Mouse (Mus musculus) stomach, postnatal 0 days (tissue): Measurements from ENCODE around the gene Gm11639. TPM values are rescaled to one million over a fixed set of nuclear protein-coding genes. Genes with fewer than 3 reads are reported as not detected.

ENCODE experiments used
- ATAC-seq: fragments of 200-750 bp; cut with Nextera tagmentation; 2 replicates; pipeline ENCODE4 v1.8.0; 2017; ENCODE audit not compliant: low FRiP score, low TSS enrichment
- DNase-seq: peaks from one replicate; pipeline ENCODE4 v3.0.0-alpha.2; 2016; ENCODE audit warnings: low spot score
- H3K27ac ChIP-seq: fragments of 300-500 bp; sonication (generic); replicated peaks from 2 replicates; pipeline ENCODE4 v1.5.1; 2014; ENCODE audit warnings: mild to moderate bottlenecking, control low read depth
- H3K27me3 ChIP-seq: fragments of 300-500 bp; sonication (generic); 2 replicates; pipeline ENCODE4 v1.6.1; 2014; ENCODE audit warnings: low read length; ENCODE audit not compliant: control insufficient read depth, insufficient read depth
- H3K36me3 ChIP-seq: fragments of 300-500 bp; sonication (generic); 2 replicates; pipeline ENCODE4 v1.6.1; 2014; ENCODE audit warnings: low read length, mixed read lengths; ENCODE audit not compliant: control insufficient read depth, insufficient read depth
- H3K4me1 ChIP-seq: fragments of 300-500 bp; sonication (generic); replicated peaks from 2 replicates; pipeline ENCODE4 v1.6.1; 2014; ENCODE audit warnings: antibody characterized with exemption; ENCODE audit not compliant: control insufficient read depth, insufficient read depth
- H3K4me2 ChIP-seq: fragments of 300-500 bp; sonication (generic); replicated peaks from 2 replicates; pipeline ENCODE4 v1.6.1; 2014; ENCODE audit warnings: low read depth, mild to moderate bottlenecking, control low read depth, moderate library complexity
- H3K4me3 ChIP-seq: fragments of 300-500 bp; sonication (generic); 2 replicates; pipeline ENCODE4 v1.5.1; 2014; ENCODE audit warnings: low read depth, low read length, control low read depth
- H3K9ac ChIP-seq: fragments of 300-500 bp; sonication (generic); 2 replicates; pipeline ENCODE4 v1.6.1; 2014; ENCODE audit warnings: mild to moderate bottlenecking, low read length, control low read depth, mixed read lengths
- H3K9me3 ChIP-seq: fragments of 300-500 bp; sonication (generic); 2 replicates; pipeline ENCODE4 v1.6.1; 2016; ENCODE audit warnings: low read length; ENCODE audit not compliant: control insufficient read depth
- CTCF ChIP-seq: IDR thresholded peaks from 2 replicates; pipeline ENCODE4 v1.5.1; 2016; ENCODE audit warnings: antibody characterized with exemption, low read depth, mild to moderate bottlenecking, moderate library complexity
- EP300 ChIP-seq: optimal IDR thresholded peaks from 2 replicates; pipeline ENCODE3; 2016; ENCODE audit warnings: antibody characterized with exemption
- WGBS: fragments of 180-500 bp; shearing (Covaris S2); extraction: QIAGEN DNeasy Blood & Tissue Kit; methylation state at CpG from one replicate; pipeline ENCODE4 v1.1.7; 2014; 5-methylcytosine and 5-hydroxymethylcytosine counted together
- polyA plus RNA-seq: library from polyadenylated mRNA; unstranded; fragments of >200 nt; fragmentation: Nextera tagmentation; extraction: Ambion mirVana; gene quantifications from 2 replicates; pipeline ENCODE4 v1.2.1, GENCODE M21; 2015

Gene Gm11639
- polyA plus RNA-seq, 1 experiment from 2014 or later: 0.01 TPM

- Histone ChIP-seq H3K36me3 (no peaks in the 10 kb centered on the region), H3K4me2 (no peak overlapping the region), H3K9ac (no peak overlapping the region), H3K27ac (no peak overlapping the region), H3K4me1 (no peaks in the 10 kb centered on the region), H3K9me3 (no peaks in the 10 kb centered on the region), H3K27me3 (no peaks in the 10 kb centered on the region), H3K4me3 (no peak overlapping the region)
- TF ChIP-seq CTCF: peak; percentile 39
- TF ChIP-seq EP300: no peak
- WGBS: 72% methylated on average over 2 of the region's 2 CpGs
- DNase-seq (no peak), ATAC-seq (no peak)
These were observed 21.6 kb downstream of the Gm11639 start for GRCm38 (mm10) chr11:104707084-104707483.

- Histone ChIP-seq H3K4me1 (no peaks in the 10 kb centered on the region), H3K36me3 (no peaks in the 10 kb centered on the region), H3K27me3 (no peaks in the 10 kb centered on the region), H3K4me2 (no peak overlapping the region), H3K9ac (no peak overlapping the region), H3K4me3 (no peak overlapping the region), H3K27ac (no peak overlapping the region), H3K9me3 (no peaks in the 10 kb centered on the region)
- WGBS: 67% methylated on average over 8 of the region's 9 CpGs
- DNase-seq (no peak), ATAC-seq (no peak)
- TF ChIP-seq CTCF: no peak
- no peak for TF ChIP-seq EP300
These were observed 59.6 kb downstream of the Gm11639 start for GRCm38 (mm10) chr11:104744995-104745568.

- H3K4me1 ChIP-seq: no peaks in the 10 kb centered on the region
- WGBS: 29% methylated on average over 6 of the region's 6 CpGs
- no peak overlapping the region for H3K4me3 ChIP-seq
- no peaks in the 10 kb centered on the region for H3K36me3 ChIP-seq
- H3K27ac ChIP-seq: no peak overlapping the region
- DNase-seq: no peak
- no peaks in the 10 kb centered on the region for H3K9me3 ChIP-seq
- H3K4me2 ChIP-seq: no peak overlapping the region
- no peak overlapping the region for H3K9ac ChIP-seq
- TF ChIP-seq CTCF (peak; percentile 29), EP300 (no peak)
- ATAC-seq: no peak
- no peaks in the 10 kb centered on the region for H3K27me3 ChIP-seq
These were observed 80.3 kb downstream of the Gm11639 start for GRCm38 (mm10) chr11:104765762-104766161.

GRCm38 (mm10) chr11:104767068-104767467 is 81.6 kb downstream of the Gm11639 start:
- Histone ChIP-seq H3K4me1 (no peaks in the 10 kb centered on the region), H3K4me3 (no peak overlapping the region), H3K27me3 (no peaks in the 10 kb centered on the region), H3K9me3 (no peaks in the 10 kb centered on the region), H3K27ac (no peak overlapping the region), H3K9ac (no peak overlapping the region), H3K4me2 (no peak overlapping the region), H3K36me3 (no peaks in the 10 kb centered on the region)
- DNase-seq (no peak), ATAC-seq (no peak)
- 0 out of 2 replicates have a peak, but pooled peaks have one; percentile 4 for TF ChIP-seq CTCF
- TF ChIP-seq EP300: no peak
- 50% methylated on average over 1 of the region's 1 CpGs for WGBS

- 14% methylated on average over 5 of the region's 5 CpGs for WGBS
- no peak overlapping the region for H3K4me2 ChIP-seq
- no peaks in the 10 kb centered on the region for H3K27me3 ChIP-seq
- DNase-seq: peak; percentile 43
- H3K4me1 ChIP-seq: no peaks in the 10 kb centered on the region
- ATAC-seq: no peak
- H3K9ac ChIP-seq: no peak overlapping the region
- TF ChIP-seq EP300 (no peak), CTCF (peak; percentile 81)
- H3K9me3 ChIP-seq: no peaks in the 10 kb centered on the region
- H3K36me3 ChIP-seq: no peaks in the 10 kb centered on the region
- H3K4me3 ChIP-seq: no peak overlapping the region
- no peak overlapping the region for H3K27ac ChIP-seq
These were observed 82.6 kb downstream of the Gm11639 start for GRCm38 (mm10) chr11:104768072-104768471.

- no peaks in the 10 kb centered on the region for H3K36me3 ChIP-seq
- no peak overlapping the region for H3K4me3 ChIP-seq
- ATAC-seq: no peak
- no peaks in the 10 kb centered on the region for H3K4me1 ChIP-seq
- no peak for DNase-seq
- WGBS: 60% methylated on average over 2 of the region's 2 CpGs
- TF ChIP-seq EP300: no peak
- TF ChIP-seq CTCF: no peak
- H3K27ac ChIP-seq: no peak overlapping the region
- H3K4me2 ChIP-seq: no peak overlapping the region
- no peak overlapping the region for H3K9ac ChIP-seq
- H3K9me3 ChIP-seq: no peaks in the 10 kb centered on the region
- no peaks in the 10 kb centered on the region for H3K27me3 ChIP-seq
These were observed 93.3 kb downstream of the Gm11639 start for GRCm38 (mm10) chr11:104778796-104779195.
